Mouse (Mus musculus) midbrain, embryonic 11.5 days (tissue): Measurements from ENCODE around the gene Tuba1c. TPM values are rescaled to one million over a fixed set of nuclear protein-coding genes. Genes with fewer than 3 reads are reported as not detected.

Source experiments
- ATAC-seq: fragments of 200-750 bp; cut with Nextera tagmentation; 2 replicates; pipeline ENCODE4 v1.8.0; 2017; ENCODE audit warnings: moderate TSS enrichment, moderate library complexity; ENCODE audit not compliant: low FRiP score
- DNase-seq: peaks from one replicate; pipeline ENCODE4 v3.0.0; 2015; ENCODE audit warnings: low spot score; ENCODE audit errors: missing footprints
- H3K27ac ChIP-seq: fragments of 300-500 bp; sonication (generic); 2 replicates; pipeline ENCODE4 v1.5.1; 2014; ENCODE audit warnings: low read depth, low read length
- H3K27me3 ChIP-seq: fragments of 300-500 bp; sonication (generic); 2 replicates; pipeline ENCODE4 v1.6.1; 2014; ENCODE audit warnings: mild to moderate bottlenecking, low read length, moderate library complexity, mixed read lengths; ENCODE audit not compliant: control insufficient read depth, insufficient read depth
- H3K36me3 ChIP-seq: fragments of 300-500 bp; sonication (generic); 2 replicates; pipeline ENCODE4 v1.6.1; 2014; ENCODE audit warnings: mild to moderate bottlenecking, low read length, moderate library complexity, mixed read lengths; ENCODE audit not compliant: control insufficient read depth, insufficient read depth
- H3K4me1 ChIP-seq: fragments of 300-500 bp; sonication (generic); 2 replicates; pipeline ENCODE4 v1.6.1; 2014; ENCODE audit warnings: low read length; ENCODE audit not compliant: control insufficient read depth, insufficient read depth
- H3K4me2 ChIP-seq: fragments of 300-500 bp; sonication (generic); 2 replicates; pipeline ENCODE4 v1.6.1; 2014; ENCODE audit warnings: mild to moderate bottlenecking, moderate library complexity
- H3K4me3 ChIP-seq: fragments of 300-500 bp; sonication (generic); 2 replicates; pipeline ENCODE4 v1.5.1; 2014; ENCODE audit warnings: low read depth, low read length
- H3K9ac ChIP-seq: fragments of 300-500 bp; sonication (generic); 2 replicates; pipeline ENCODE4 v1.6.1; 2014; ENCODE audit warnings: low read length
- H3K9me3 ChIP-seq: fragments of 300-500 bp; sonication (generic); 2 replicates; pipeline ENCODE4 v1.6.1; 2016; ENCODE audit warnings: low read length; ENCODE audit not compliant: control insufficient read depth
- WGBS: fragments of 180-500 bp; shearing (Covaris S2); extraction: QIAGEN DNeasy Blood & Tissue Kit; methylation state at CpG from one replicate; pipeline ENCODE4 v1.1.7; 2014; 5-methylcytosine and 5-hydroxymethylcytosine counted together
- polyA plus RNA-seq: library from polyadenylated mRNA; unstranded; fragments of >200 nt; fragmentation: Nextera tagmentation; extraction: Ambion mirVana; gene quantifications from 2 replicates; pipeline ENCODE4 v1.2.1, GENCODE M21; 2014

Gene Tuba1c
- polyA plus RNA-seq, 1 experiment from 2014 or later: 106 TPM

DNA sequence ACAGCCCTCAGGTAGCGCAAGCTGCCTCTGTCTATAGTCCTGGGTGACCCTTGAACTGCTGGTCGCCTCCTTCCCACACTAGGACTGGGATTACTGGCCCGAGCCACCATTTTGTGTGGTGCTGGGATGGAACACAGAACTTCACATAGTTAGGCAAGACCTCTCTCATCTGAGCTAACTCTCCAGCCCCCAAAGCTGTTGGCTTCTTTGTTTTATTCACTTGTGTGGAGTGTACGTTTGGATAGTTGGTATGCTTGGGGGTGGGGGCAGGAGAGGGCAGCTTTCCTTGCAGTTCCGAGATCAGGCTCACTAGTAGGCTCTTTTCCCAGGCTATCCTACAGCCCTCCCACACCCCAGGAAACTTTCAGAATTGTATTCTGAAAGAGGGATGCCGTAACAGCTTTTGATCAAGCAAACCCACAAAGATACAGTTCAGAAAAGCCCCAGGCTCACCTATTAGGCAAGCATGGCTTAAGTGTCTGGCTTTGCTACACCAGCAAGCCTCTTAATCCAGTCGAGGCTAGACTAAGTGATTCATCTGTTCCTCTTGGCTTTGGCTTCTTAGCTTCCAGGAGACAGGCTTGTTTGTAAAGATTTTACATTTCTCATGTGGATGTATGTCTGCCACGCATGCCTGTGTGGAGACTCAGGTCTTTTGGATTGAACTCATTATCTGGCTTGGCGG, 2.5 kb downstream of the Tuba1c start:
- H3K27me3 ChIP-seq: peaks cover 5% of the 10 kb centered on the region
- peaks cover 11% of the 10 kb centered on the region for H3K4me1 ChIP-seq
- WGBS: 77% methylated on average over 9 of the region's 9 CpGs
- no peaks in the 10 kb centered on the region for H3K36me3 ChIP-seq
- no peaks in the 10 kb centered on the region for H3K9me3 ChIP-seq
- H3K4me3 ChIP-seq: peak overlapping the region; percentile 9; the same call in 1 of the 2 replicates
- DNase-seq (no peak), ATAC-seq (no peak)
- no peak overlapping the region for H3K9ac ChIP-seq
- no peak overlapping the region for H3K27ac ChIP-seq
- H3K4me2 ChIP-seq: peak overlapping the region; percentile 77

DNA sequence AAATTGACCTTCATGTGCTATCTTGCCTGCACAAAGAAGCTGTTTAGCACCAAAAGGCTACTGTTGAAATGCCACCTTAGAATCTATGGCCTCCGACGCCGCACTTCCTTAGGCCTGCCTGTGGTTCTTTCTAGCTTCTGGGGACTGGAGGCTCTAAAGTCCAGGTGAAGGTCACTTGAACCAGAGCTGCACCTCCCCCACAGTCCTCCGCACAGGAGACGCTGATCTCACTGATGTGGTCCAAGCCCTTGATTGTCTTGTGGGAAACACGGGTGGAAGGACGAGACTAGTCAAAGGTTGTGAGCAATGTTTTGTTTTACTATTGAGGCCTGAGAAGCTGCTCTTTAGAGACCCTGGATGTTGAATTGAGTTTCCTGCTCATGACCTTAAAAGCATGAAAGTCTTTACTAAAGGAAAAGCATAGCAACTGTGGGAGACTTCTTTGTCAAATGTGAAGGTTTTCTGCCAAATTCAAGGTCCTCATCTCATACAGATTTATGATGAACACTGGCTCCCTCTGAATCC, 3.1 kb downstream of the Tuba1c start:
- no peak for ATAC-seq
- Histone ChIP-seq H3K4me3 (no peak overlapping the region), H3K9ac (no peak overlapping the region)

GRCm38 (mm10) chr15:99033498-99034270, 4.0 kb downstream of the Tuba1c start:
- ATAC-seq (no peak), DNase-seq (no peak)
- WGBS: 91% methylated on average over 7 of the region's 7 CpGs
- Histone ChIP-seq H3K27ac (no peak overlapping the region), H3K36me3 (no peaks in the 10 kb centered on the region), H3K4me1 (peaks cover 11% of the 10 kb centered on the region), H3K4me2 (no peak overlapping the region), H3K9ac (no peak overlapping the region), H3K9me3 (no peaks in the 10 kb centered on the region), H3K27me3 (peaks cover 5% of the 10 kb centered on the region), H3K4me3 (no peak overlapping the region)

More for the DNA sequence above, 3.1 kb downstream of the Tuba1c start:
- Histone ChIP-seq H3K27ac (no peak overlapping the region), H3K36me3 (no peaks in the 10 kb centered on the region), H3K27me3 (peaks cover 5% of the 10 kb centered on the region), H3K4me1 (peaks cover 11% of the 10 kb centered on the region), H3K4me2 (peak overlapping the region; percentile 77; the same call in 1 of the 2 replicates), H3K9me3 (no peaks in the 10 kb centered on the region)
- DNase-seq: no peak
- 86% methylated on average over 7 of the region's 7 CpGs for WGBS

- H3K4me1 ChIP-seq: peaks cover 2% of the 10 kb centered on the region; the same call in 1 of the 2 replicates
- H3K9ac ChIP-seq: no peak overlapping the region
- no peaks in the 10 kb centered on the region for H3K36me3 ChIP-seq
- DNase-seq (no peak), ATAC-seq (no peak)
- no peak overlapping the region for H3K4me3 ChIP-seq
- peaks cover 4% of the 10 kb centered on the region for H3K27me3 ChIP-seq
- H3K27ac ChIP-seq: no peak overlapping the region
- no peak overlapping the region for H3K4me2 ChIP-seq
- WGBS: 95% methylated on average over 4 of the region's 4 CpGs
- H3K9me3 ChIP-seq: no peaks in the 10 kb centered on the region
Measured at GRCm38 (mm10) chr15:99035431-99035830, 5.7 kb downstream of the Tuba1c start.

DNA sequence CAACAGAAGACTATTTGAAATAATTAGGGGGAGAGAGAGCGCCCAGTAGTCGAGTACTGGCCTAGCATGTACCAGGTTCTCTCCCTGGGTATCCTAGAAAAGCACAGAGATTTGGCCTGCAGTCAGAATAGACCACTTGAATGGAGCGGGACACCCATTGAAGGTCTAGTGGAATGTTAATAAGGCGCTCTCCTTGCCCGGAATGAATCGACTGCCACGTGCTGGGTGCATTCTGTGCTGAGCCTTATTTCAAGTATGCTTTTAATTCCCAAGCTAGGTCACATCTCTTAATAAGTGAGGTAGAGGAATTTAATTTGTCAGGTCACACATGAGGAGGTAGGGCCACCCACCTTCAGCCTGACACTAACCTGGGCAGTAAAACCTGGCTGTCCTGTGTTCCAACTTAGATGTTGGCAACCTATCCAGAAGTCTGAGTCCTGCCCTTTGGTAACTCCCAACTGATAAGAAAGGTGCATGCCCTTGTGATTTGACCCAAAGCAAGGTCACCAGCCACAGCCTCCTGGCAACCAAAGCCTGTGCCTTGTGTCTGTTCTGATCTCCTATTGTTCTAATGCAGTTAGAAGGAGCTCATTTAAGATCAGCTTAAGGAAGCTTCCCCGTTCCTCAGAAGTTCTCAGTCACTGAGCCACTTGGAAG, 6.7 kb downstream of the Tuba1c start:
- no peak overlapping the region for H3K4me3 ChIP-seq
- H3K9ac ChIP-seq: no peak overlapping the region
- H3K27ac ChIP-seq: no peak overlapping the region
- no peak overlapping the region for H3K4me2 ChIP-seq
- H3K36me3 ChIP-seq: no peaks in the 10 kb centered on the region
- H3K4me1 ChIP-seq: peaks cover 4% of the 10 kb centered on the region; the same call in 1 of the 2 replicates
- no peaks in the 10 kb centered on the region for H3K9me3 ChIP-seq
- ATAC-seq (no peak), DNase-seq (no peak)
- WGBS: 92% methylated on average over 8 of the region's 8 CpGs
- H3K27me3 ChIP-seq: no peaks in the 10 kb centered on the region

DNA sequence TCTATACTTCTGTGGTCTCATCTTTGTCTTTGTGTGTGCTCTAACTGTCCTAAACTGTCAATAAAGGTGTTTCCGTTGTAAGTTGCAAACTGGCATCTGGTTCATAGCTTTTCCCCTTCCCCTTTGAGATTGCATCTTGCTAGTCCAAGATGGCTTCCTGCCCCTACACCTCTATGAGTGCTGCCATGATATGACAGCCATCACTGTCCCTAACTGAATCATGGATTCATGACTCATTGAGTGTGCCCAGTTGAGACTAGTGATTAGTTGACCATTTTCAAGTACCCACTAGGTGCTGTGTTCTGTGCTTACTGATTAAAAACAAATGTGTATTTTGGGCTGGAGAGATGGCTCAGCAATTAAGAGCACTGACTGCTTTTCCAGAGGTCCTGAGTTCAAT, 8.3 kb downstream of the Tuba1c start:
- ATAC-seq (no peak), DNase-seq (no peak)
- Histone ChIP-seq H3K4me2 (no peak overlapping the region), H3K27me3 (no peaks in the 10 kb centered on the region), H3K27ac (no peak overlapping the region), H3K9me3 (no peaks in the 10 kb centered on the region), H3K4me1 (0 out of 2 replicates have a peak, but pooled peaks cover 5% of the 10 kb centered on the region), H3K36me3 (no peaks in the 10 kb centered on the region), H3K9ac (no peak overlapping the region), H3K4me3 (no peak overlapping the region)
- 93% methylated on average over 1 of the region's 1 CpGs for WGBS

DNA sequence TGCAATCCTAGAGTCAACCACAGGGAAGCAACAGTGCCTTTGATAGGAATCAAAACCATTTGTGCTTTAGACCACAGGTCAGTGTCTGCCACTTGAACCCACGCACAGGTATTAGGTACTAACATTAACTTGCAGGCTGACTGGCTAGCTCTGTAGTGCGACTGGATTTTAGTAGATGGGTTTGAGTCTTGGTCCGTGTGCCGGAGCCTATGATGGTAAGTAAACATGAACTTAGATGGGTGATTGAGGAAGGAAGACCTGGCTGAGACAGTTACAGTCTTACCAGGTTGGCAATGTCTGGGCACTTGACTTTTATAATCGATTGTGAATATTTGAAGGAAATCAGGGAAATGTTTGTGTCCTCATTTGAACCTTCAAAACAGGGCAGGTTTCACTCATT, 9.1 kb downstream of the Tuba1c start:
- no peak for ATAC-seq
- H3K27ac ChIP-seq: no peak overlapping the region
- 87% methylated on average over 5 of the region's 5 CpGs for WGBS

DNA sequence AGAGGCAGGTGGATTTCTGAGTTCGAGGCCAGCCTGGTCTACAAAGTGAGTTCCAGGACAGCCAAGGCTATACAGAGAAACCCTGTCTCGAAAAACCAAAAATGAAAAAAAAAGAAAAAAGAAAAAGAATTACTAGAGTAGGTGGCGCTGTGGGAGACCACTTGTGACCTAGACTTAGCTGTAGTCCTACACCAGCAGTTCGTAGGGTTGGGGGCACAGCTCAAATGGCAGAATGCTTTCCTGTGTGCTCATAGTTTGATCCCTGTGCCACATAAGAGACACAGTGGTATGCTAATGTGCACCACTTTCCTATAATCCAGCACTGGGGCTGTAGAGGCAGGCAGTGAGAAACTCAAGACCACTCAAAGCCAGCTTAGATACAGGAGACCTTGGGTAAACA, 9.6 kb downstream of the Tuba1c start:
- Histone ChIP-seq H3K9ac (no peak overlapping the region), H3K27me3 (no peaks in the 10 kb centered on the region), H3K4me3 (no peak overlapping the region), H3K9me3 (no peaks in the 10 kb centered on the region), H3K4me2 (no peak overlapping the region), H3K36me3 (no peaks in the 10 kb centered on the region), H3K27ac (no peak overlapping the region), H3K4me1 (0 out of 2 replicates have a peak, but pooled peaks cover 5% of the 10 kb centered on the region)
- DNase-seq (no peak), ATAC-seq (no peak)
- 82% methylated on average over 4 of the region's 4 CpGs for WGBS

More for the DNA sequence above, 9.1 kb downstream of the Tuba1c start:
- no peak for DNase-seq
- Histone ChIP-seq H3K4me3 (no peak overlapping the region), H3K4me2 (no peak overlapping the region), H3K36me3 (no peaks in the 10 kb centered on the region), H3K9me3 (no peaks in the 10 kb centered on the region), H3K9ac (no peak overlapping the region), H3K4me1 (0 out of 2 replicates have a peak, but pooled peaks cover 5% of the 10 kb centered on the region), H3K27me3 (no peaks in the 10 kb centered on the region)
